Mouse (Mus musculus): Measurements from ENCODE around the gene Krt12.

DNA sequence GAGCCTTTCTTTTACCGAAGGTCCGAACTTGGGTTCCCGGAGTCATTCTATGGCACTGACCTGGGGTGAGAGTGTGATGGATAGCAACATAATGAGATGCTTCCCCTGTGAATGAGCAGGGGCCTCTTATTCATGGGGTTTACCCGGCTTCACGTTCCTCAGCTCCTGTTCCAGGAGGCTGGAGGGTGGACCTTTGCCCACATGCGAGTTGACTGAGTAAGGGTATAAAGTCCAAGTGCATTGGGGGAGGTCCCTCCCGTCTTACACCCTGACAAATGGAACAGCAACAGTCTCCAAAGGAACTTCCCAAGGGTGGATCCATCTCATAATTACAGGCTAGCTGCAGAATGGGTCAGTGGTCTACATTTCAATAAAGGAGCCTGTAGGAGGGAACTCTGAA is 39.7 kb upstream of the Krt12 start:
- no peak for TF ChIP-seq CTCF (IDR thresholded peaks at IDR 0.05; ENCODE audit: low read depth, low read length)
- TF ChIP-seq POLR2A (IDR thresholded peaks at IDR 0.05; ENCODE audit: insufficient read depth, low read length) = no peak
